Mouse (Mus musculus): ENCODE measurements around the gene Tmem253. TPM values are rescaled to one million over a fixed set of nuclear protein-coding genes. Genes with fewer than 3 reads are reported as not detected.
A peak's percentile ranks its signal among the peaks of the same experiment; 100 is the strongest.

The Tmem253 gene
- total RNA-seq, 4 experiments from 2014 or later = 0.74 to 1.7 (median 0.91) TPM

DNA sequence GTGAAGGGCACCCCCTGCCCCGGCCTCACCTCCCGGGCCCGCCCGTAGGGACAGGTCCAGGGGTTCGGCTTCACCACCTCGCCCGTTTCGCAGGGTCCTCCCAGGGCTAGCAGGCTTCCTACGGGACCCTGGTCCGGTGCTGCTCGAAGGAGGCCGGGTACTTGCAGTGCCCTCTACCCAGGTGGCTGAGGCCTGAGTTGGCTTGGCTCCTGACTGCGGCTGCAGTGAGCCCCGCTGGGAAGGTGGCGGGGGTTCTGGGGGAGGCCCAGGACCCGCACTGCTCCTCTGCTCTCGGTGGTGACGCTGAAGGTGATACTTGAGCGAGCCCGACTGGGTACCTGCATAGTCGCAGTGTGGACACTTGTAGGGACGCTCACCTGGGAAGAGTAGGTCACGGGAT lies 8.7 kb upstream of the Tmem253 start:
- DNase-seq (ENCODE audit: low spot score in 2 of 2) = no peak

DNA sequence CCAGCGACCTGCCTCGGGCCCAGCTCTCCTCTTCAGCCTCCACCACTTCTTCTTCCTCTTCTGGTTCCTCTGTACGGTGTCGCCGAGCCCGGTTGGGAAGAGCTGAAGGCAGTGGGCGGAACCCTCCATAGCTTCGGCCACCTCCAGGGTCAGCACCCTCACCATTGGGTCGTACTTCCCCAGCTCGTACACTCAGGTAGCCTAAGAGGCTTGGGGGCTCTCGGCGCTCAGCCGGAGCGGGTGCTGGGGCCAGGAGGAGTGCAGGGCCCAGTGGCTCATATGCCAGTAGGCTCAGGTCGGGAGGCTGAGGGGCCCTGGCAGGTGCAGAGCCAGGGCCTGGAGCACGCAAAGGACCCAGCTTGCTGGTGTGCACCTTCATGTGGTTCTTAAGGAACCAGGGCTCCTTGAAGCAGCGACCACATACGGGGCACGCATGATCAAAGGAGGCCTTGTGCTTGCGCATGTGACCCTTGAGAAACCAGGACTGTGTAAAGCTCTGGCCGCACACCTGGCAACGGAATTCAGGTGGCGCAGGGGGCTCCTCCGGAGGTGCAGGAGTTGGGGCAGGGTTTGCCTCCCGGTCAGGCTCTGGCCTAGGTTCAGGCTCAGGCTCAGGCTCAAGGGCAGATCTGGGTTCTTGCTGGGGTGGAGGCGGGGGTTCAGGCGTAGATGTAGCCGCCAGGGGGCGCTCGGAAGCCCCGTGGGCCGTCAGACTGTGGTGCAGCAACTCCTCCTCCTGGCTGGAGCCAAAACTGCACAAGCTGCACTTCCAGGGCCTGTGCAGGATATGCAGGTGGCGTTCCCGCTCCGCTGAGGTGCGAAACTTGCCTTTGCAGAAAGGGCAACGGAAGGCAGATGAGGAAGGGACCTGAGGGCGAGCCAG lies 6.9 kb upstream of the Tmem253 start:
- DNase-seq (ENCODE audit: low spot score in 2 of 2) = peak; percentile 84 to 93

DNA sequence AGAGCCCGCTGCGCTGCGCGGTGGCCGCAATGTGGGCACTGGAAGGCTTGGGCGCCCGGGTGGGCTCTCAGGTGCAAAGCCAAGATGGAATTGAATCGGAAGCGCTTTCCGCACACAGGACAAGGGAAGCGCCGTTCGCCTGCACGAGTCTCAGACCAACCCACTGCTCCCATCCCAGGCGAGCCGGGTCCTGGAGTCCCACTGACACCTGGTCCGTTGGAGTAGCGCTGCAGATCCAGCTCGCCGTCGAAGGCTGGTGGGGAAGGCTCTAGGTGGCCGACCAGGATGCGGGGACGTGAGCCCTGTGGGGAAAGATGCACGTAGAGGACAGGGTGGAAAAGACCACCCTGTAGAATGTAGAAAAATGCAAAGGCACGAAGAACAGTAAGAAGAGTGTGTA lies 6.1 kb upstream of the Tmem253 start:
- no peak for DNase-seq (ENCODE audit: low spot score in 2 of 2)

DNA sequence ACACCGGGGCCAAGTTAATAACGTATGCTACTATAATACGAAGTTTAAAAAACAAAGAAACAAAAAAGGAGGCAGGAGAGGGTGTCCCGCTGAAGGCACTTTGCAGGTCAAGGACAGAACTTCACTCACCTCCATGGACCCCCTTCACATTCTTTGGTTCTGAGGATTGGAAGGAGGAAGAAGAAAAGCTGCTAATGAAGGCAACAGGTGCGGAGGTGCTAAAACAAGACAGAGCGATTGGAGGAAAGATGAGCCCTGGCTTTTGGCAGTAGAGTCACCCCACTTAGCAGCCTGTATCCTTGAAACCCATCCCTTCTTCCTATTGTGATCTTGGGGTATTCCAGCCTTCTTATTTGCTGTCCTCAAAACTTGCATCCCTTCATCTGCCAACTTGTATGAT lies 5.6 kb upstream of the Tmem253 start:
- DNase-seq (ENCODE audit: low spot score in 2 of 2) = no peak

DNA sequence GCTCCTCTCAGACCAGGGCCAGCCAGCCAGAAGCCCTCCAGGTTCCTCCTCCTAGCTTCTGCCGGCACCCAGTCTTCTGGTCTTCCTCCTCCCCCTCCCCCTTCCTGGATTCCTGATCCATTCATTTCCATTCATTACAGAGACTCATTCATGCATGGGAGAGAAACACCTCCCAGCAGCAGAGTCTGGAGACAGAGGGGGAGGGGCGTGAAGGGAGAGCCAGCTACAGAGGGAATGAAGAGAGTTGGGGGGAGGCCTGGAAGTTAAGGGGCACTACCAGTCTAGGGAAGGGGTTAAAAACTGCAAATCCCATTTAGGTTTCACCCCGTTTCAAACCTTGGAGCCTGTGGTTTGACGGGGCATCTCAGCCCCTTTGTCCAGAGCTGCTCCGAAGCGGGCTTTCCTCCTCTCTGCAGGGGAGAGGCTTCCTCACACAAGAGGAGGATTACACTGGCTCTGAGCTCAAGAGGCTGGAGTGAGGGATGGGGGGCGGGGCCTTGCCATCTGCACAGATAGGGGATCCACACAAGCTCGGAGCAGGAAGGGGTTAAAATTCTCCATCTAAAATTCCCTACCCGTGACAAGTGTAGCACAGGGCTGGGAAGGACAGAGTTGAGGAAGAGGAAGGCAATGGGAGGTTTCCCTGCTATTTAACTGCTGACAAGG lies 4.9 kb upstream of the Tmem253 start:
- DNase-seq (ENCODE audit: low spot score in 2 of 2) = no peak

DNA sequence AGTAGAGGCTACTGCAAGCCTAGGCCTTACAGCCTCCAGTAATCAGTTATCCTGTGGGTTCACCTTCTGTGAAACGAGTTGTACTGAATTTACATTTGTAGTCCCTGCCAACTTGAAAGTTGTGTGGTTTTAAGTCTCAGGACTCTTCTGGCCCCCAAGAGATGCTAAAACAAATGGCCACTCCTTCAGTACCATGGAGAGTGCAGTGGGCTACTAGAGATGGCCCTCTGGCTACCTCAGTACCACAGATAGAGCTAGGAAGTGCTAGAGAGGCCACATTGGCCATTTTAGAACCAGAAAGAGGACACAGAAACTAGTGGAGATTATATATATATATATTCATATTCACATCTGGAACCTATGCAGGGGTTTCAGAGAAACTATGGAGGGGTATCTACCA lies 3.8 kb upstream of the Tmem253 start:
- DNase-seq (ENCODE audit: low spot score in 2 of 2) = no peak

DNA sequence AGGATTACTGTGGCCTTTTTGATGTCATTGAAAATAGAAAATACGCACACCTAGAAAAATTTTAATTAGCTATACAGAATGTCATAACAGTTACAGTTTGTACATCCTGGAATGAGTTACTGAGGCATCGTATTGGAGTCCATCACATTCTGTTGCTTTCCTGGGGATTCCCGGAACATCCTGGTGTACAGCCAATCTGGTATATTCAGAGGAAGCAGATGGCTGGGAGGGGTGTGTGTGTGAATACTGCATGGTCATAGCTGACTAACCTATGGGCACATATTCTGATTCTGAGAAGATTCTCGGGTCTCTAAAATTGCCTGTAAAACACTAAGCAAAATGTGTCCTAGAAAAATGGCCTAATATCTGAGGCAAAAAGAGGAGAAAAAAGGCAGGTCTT lies 3.4 kb upstream of the Tmem253 start:
- DNase-seq (ENCODE audit: low spot score in 2 of 2) = no peak

DNA sequence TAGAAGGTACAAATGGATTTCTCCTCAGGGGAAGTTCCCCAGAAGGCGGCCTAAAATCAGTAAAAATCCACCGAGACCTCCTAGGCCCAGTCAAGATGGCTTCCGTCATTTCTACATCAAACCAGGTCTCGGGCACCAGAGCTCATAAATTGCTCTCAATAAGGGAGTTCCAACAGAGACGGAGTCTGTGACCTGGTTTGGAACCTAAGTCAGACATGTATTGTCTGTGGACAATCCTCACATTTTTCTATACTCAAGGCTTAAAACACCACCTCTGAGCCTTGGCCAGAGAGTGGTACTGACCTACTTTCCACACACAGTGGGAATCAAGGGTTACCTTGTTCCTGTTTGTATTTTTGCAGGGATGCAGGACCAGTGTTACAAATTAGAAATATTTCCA lies 2.9 kb upstream of the Tmem253 start:
- DNase-seq (ENCODE audit: low spot score in 2 of 2) = no peak

DNA sequence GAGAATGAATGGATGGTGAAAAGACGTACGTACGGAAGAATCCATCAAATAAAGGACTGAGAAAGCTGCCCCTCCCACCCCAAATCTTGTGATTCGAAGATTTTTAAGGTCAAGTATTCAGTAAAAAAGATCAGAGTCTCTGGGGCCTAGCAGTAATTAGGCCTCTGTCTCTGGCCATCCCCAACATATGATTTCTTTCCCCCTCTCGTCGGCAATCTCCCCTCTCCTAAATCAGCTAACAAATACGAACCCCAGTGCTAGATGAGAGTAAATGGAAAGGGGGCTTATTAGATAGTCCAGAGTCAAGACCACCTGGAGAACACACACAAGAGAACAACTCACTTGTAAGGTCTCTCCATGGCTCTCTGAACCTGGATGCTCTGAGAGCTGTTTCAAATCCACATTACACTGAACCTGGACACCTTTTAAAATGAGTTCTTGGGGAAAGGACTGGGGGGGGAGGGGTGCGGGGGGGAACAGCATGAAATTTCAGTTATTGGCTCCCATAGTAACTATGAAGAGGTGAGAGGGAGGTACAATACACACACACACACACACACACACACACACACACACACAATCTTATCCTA lies 2.3 kb upstream of the Tmem253 start:
- DNase-seq (ENCODE audit: low spot score in 2 of 2) = no peak

DNA sequence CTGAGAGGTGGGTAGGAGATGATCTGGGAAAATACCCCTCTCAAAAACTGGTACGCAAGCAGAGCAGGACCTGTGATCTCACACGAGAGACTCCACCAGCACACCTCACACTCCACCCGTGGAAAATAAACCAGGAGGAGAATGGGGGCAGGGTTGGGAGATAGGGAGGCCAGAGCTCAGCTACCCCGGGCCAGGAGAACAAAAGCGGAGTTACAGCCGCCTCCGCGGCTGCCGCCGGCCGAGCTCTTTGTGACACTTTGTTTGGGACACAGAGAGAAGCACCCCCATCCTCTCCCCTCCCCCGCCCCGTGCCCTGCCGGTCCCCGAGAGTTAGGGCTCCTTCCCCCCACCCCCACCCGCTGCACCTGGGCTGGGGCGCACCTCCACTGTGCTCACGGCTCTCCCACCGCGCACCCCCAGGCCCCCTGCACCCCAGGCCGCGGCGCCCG lies 1.7 kb upstream of the Tmem253 start:
- DNase-seq (ENCODE audit: low spot score in 2 of 2) = no peak

DNA sequence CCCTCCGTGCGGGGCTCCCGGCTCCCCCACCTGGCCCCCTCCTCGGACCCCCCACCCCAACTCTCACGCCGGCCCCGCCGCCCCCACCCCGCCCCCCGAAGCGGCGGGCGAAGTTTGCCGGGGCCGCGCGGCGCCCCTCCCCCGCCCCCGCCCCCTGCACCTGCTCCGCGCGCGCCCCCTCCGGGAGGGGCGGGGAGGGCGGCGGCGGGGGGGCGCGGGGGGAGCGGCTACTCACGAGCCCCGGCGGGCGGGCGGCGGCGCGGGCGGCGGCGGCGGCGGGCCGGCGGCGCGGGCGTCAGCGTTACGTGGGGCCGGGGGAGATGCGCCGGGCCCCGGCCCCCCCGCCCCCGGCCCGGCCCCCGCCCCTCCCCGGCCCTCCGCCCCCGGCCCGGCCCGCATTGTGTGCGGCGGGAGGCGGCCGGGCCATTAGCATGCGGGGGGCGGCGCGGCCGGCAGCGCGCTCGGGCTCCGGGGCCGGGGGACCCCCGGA lies 1.1 kb upstream of the Tmem253 start:
- no peak for DNase-seq (ENCODE audit: low spot score in 2 of 2)

DNA sequence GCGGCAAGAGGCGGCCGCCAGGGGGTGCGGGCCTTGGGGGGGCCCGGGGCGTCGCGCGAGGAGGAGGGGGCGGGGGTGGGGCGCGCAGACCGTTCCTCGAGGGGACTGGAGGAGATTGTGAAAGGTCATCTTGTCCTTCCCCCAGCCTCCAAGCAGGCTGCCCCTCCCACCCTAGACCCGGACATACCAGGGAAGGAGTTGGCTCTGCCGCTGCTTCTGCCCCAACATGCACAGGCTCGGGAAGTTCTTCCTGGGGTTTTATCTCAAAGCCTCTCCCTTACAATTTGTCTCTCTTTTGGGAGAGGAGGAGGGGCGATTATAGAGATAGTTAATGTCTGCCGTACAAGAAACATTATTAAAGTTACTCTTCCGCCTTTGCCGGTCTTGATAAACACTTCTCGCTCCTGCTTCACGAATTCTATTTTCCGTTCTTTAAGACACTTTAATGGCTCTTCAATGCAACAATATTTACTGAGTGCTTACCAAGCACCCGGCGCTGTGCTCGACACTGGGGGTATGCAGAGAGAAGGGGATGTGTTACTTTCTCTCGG lies 622 bp upstream of the Tmem253 start:
- no peak for DNase-seq (ENCODE audit: low spot score in 2 of 2)

DNA sequence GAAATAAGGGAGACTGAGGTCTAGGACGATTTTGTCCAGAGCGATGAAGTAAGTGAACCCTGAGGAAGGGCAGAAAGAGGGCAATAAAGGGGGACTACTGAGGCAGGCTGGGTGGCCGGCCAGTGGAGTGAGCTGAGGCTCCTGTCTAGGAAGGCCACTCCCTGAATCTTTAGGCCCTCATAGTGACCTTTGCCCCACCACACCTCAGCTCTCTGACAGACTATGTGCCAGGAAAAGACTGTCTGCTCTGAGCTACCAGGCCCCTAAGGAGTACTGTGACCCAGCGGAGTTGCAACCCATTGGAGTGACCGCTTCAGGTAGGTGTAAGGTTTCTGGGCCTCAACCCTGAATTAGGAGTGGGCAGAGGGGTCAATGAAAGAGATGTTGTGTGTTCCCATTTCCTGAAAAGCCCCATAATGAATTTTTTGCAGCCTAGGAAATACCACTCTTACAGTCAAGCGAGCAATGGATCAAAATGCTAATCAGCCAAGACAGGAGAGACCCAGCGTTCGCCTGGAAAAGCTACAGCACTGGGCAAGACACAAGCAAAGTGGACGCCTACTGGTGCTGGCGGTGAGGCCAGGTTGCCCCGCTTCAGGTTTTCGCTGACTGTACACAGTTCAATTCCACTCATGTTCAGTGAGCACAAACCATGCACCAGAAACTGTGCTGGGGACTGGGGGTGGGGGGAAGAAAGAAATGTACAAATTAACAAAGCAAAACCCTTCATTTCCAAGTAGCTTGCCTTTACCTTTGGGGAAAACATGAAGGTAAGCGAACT lies 1.4 kb downstream of the Tmem253 start:
- DNase-seq (ENCODE audit: low spot score in 2 of 2) = no peak

DNA sequence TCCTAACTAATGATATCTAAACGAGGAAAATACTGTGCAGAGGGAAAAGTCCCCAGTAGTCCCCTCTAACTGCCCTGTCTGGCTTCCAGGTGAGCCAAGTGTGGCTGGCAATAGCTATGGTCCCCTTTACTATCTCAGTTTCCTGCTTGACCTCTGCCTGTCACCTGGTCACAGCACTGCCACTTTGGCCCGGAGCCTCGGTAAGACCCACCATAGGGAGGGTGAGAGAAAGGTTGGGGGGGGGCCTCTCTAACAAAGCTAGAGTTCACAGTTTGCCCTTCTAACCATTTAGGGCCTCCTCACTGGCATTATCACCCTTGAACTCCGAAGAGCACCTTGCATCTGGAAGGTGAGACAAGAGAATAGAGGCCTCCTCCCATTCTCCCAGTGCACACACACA lies 2.2 kb downstream of the Tmem253 start:
- DNase-seq (ENCODE audit: low spot score in 2 of 2) = no peak

DNA sequence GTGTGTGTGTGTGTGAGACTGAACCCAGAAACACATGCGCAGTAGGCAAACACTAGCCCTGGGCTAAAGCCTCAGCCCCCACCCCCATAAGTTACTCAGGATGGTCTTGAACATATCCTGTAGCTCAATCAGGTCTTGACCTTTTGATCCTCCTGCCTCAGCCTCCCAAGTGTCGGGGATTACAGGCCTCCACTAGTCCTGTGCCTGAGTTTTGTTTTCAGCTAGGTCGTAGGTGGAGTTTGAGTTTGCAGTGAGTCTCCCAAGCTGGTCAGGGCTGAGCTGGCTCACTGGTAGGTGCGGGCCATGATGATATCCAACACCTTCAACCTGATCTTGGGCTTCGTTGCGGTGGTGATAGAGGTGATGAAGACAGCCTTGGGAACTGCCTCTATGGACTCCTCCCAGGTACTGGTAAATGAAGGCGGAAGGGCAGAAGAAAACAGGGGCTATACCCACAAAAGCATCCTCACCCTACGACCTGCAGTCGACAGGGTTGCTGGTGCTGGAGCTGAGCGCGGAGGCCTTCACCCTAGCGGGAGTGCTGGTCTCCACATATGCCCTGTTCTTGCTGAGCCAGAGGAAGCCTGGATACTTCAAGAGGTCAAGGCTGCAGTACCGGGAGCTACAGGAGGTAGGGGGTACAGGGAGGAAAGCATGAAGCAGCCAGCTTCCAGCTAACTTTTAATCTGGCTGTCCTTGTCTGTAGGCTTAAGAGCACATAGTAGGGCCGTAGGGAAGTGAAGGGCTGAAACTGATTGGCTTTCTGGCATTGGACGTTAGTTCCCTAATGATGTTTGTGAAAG lies 3.0 kb downstream of the Tmem253 start:
- DNase-seq (ENCODE audit: low spot score in 2 of 2) = no peak

DNA sequence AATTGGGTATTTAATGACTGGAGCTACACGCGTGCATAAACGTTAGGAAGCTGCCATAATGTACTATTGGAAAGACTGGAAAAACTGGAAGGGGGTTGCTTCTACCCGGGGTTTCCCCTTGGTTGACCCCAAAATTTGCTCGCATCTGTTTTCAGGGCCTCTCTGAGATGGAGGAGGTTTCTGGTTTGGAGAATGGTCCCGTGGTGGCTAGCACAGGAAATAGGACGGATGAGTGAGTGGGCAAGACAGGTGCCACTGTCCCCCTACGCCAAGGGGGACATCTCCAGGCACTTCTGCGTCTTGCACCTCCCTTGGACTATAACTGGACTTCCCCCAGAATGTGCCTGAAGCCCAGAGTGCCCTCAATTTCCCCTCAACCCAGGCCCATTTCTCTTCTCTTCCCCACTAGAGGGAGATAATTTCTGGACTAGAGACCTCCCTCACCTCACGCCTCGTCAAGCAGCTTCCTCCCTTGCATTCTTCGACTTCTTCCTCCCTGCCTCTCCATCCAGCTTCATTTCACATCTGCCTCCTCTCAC lies 3.7 kb downstream of the Tmem253 start:
- DNase-seq (ENCODE audit: low spot score in 2 of 2) = no peak

DNA sequence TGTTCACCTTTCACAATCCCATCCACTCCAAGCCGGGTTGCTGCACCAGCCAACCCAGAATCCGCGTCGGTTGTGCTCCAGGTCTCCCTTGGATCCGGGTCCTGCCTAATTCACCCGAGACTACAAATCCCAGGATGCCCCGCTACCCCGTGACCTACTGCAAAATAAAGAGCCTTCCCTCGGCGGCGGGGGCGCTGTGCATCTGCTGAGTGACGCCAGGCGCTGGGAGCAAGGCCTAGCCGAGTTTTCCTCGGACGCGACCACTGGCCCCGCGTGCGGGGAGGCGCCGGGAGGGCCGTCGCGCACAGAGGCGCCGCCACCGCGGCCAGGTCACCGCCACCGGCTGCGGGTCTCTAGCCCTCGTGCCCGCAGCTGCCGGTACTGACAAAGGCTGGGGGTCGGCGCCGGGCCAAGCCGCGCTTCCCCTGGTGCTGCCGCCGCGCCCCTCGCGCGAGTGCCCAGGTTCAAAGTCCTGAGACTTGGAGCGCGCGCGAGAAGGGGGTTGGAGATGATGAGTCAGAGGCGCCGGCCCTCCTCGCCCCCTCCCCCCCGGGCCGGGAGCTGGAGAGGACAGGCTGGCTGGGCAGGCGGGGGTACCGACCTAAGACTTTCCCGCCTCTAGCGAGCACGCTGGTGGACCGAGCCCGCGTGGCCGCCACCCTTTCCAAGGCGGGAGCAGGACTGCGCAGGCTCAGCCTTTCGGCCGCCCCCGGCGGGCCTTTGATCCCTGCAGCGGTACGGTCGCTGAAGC lies 4.3 kb downstream of the Tmem253 start:
- peak; percentile 97 to 98 for DNase-seq (ENCODE audit: low spot score in 2 of 2)

DNA sequence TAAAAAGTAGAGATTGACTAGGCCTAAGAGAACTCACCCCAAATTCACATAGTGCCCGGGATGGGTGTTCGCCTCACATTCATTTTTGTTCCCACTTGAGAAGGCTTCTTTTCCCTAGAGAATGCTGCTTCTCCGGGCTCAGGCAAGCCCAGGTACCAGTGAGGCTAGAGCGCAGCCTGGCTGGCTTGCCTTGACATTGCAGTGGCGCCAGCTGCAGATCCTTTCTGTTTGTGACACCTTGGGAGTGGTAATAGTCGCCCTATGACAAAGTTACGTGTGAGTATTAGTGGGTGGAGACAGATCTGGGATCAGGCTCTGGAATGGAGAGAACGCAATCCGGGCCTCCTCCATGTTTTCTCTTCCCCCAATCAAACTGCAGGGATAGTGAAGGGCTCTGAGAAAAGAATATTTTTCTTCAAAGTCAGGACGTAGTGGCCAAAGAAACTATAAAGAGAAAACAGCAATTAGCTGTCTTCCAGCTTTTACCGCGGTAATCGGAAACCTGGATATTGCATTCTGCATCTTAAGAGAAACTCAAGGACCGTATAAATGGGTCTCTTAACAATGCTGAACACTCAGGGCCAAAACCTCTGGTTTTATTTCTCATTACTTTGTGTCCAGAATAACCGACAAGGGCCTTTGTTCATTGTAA lies 5.2 kb downstream of the Tmem253 start, which contains the start of gene Zfp219:
TSS of gene Zfp219 (minus strand) at position 248 of the 652 bp plus-strand sequence.
- DNase-seq (ENCODE audit: low spot score in 2 of 2) = no peak

DNA sequence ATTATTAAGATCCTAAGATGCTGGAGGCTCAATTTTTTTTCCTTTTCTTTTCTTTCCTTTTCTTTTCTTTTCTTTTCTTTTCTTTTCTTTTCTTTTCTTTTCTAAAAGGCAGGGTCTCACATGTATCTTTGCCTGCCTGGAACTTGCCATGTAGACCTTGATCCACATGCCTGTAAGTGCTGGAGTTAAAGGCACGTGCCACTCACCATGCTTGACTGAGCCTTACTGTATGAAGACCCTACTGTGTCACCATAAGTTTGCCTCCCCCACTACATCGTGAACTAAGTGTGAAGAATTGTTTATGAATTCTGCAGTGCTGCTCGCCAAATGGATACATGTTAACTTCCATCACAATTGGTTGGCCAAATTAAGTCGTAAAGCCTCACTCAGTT lies 5.7 kb downstream of the Tmem253 start:
- DNase-seq (ENCODE audit: low spot score in 2 of 2) = no peak

All from layer of hippocampus, adult 8-10 months (tissue).